Mouse (Mus musculus) ES-E14 (cell line): Measurements from ENCODE around the gene Cyp4a32.

Source experiments
- CHD2 ChIP-seq: IDR thresholded peaks from 2 replicates; pipeline ENCODE4 v1.6.1; 2014; ENCODE audit warnings: mild to moderate bottlenecking, low read depth, low read length, inconsistent platforms
- HCFC1 ChIP-seq: IDR thresholded peaks from 2 replicates; pipeline ENCODE4 v1.6.1; 2012; ENCODE audit warnings: low read length, inconsistent platforms, borderline replicate concordance; ENCODE audit not compliant: insufficient read depth
- MAFK ChIP-seq: IDR thresholded peaks from 2 replicates; pipeline ENCODE4 v1.6.1; 2014; ENCODE audit warnings: mild to moderate bottlenecking, low read depth, low read length, inconsistent platforms; ENCODE audit not compliant: insufficient read depth
- ZC3H11A ChIP-seq: IDR thresholded peaks from 2 replicates; pipeline ENCODE4 v1.6.1; 2012; ENCODE audit warnings: low read depth, mild to moderate bottlenecking, inconsistent platforms, low read length, borderline replicate concordance

- TF ChIP-seq MAFK (no peak), CHD2 (no peak), HCFC1 (no peak), ZC3H11A (no peak)
These were observed 42.4 kb downstream of the Cyp4a32 start for GRCm38 (mm10) chr4:115642967-115643754.
